Mouse (Mus musculus) brain, embryonic 14.5 days (tissue): Measurements from ENCODE around the gene Scamp4.

Source experiments
- CTCF ChIP-seq: fragments of 200-500 bp; IDR thresholded peaks from 2 replicates; pipeline ENCODE4 v1.5.1; 2012; ENCODE audit warnings: inconsistent platforms, mild to moderate bottlenecking, moderate library complexity, borderline replicate concordance; ENCODE audit not compliant: insufficient read depth, insufficient read length; ENCODE audit errors: extremely low read depth
- POLR2A ChIP-seq: fragments of 200-500 bp; IDR thresholded peaks from 2 replicates; pipeline ENCODE4 v1.6.1; 2012; ENCODE audit warnings: mild to moderate bottlenecking, inconsistent platforms, borderline replicate concordance; ENCODE audit not compliant: poor library complexity, insufficient read depth, insufficient read length, severe bottlenecking; ENCODE audit errors: extremely low read depth

- TF ChIP-seq CTCF (no peak), POLR2A (no peak)
Measured at GRCm38 (mm10) chr10:80572477-80572876, 30.2 kb upstream of the Scamp4 start.
